Mouse (Mus musculus): ENCODE data around the gene Foxp2. TPM values are rescaled to one million over a fixed set of nuclear protein-coding genes. Genes with fewer than 3 reads are reported as not detected.

The Foxp2 gene
- polyA plus RNA-seq, 1 experiment, result 8.3 TPM

DNA sequence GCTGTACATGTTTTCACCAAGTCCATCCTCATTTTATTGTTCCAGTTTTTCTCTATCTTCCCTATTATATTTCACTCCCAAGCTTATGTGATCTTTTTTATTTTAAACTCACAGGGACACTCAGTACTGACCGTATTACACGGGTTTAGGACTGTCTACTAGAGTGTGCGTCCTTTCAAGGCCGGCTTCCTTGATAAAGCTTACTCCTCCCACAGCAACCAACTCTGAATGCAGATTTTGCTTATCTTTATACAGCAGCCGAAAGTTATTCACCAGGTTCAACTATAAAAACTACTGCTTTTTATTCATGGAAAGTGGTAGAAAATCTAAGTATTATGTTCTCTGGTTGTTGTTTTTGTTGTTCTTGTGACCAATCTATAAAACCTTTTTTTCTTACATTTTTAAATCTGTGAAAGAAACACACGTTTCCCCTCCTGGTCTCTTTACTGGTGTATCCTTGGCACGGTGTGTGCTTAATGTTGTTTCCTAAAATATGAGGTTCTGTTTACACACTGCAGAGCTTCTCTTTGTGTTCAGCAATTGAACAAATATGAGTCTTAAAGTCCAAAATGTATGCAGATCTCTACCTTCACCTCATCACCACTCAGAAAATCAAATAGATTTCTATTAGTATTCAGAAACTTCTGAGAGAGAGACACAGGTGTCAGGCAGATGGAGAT is 128.4 kb downstream of the Foxp2 start:
- no peak for TF ChIP-seq CTCF (IDR thresholded peaks at IDR 0.05; ENCODE audit: extremely low read depth, insufficient read depth, low read length)
- TF ChIP-seq POLR2A (IDR thresholded peaks at IDR 0.05; ENCODE audit: extremely low read depth, insufficient read depth, low read length), result no peak
- no peaks in the 10 kb centered on the region for H3K4me1 ChIP-seq (ENCODE audit: control insufficient read depth, insufficient read depth, low read length)
- H3K4me3 ChIP-seq (ENCODE audit: insufficient read depth, low read length), result no peak overlapping the region
- H3K27ac ChIP-seq (ENCODE audit: insufficient read depth, low read length), result no peak overlapping the region

DNA sequence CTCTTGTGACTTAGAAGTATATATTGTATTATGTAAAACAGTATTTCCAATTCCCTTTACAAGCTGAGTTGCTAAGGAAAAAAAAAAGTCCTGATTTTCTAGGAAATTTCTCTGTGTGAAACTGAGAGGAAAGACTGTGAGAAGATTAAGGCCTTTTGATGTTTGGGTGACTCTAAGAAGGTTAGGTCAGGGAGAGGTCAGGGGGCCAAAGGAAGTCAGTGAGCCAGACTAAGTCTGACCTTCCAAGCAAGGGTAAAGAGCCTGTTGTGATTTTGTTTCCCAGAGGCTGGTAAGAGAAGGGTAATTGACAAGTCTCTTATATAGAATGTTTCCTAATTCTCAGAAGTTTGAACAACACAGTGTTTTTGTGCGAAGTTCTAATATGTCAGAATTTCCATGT is 162.1 kb downstream of the Foxp2 start:
- no peak for TF ChIP-seq CTCF (IDR thresholded peaks at IDR 0.05; ENCODE audit: extremely low read depth, insufficient read depth, low read length)
- no peak for TF ChIP-seq POLR2A (IDR thresholded peaks at IDR 0.05; ENCODE audit: extremely low read depth, insufficient read depth, low read length)

DNA sequence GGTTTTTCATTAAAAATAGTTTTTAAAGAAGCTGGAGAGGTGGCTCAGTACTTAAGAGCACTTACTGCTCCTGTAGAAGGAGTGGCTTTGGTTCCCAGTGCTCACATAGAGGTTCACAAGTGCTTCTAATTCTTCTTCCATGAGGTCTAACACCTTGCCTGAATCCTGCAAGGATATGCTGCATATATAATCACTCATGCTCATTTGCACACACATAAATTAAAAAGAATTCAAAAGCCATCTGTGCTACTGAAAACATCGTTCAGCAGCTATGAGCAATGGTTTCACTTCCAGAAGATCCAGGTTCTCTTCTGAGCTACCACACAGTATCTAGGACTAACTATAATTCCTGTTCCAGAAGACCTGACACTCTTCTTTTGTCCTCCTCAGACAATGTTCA is 200.4 kb downstream of the Foxp2 start:
- TF ChIP-seq POLR2A (IDR thresholded peaks at IDR 0.05; ENCODE audit: extremely low read depth, insufficient read depth, low read length) (no peak), CTCF (IDR thresholded peaks at IDR 0.05; ENCODE audit: extremely low read depth, insufficient read depth, low read length) (no peak)
- no peaks in the 10 kb centered on the region for H3K4me1 ChIP-seq (ENCODE audit: control insufficient read depth, insufficient read depth, low read length)
- no peak overlapping the region for H3K4me3 ChIP-seq (ENCODE audit: insufficient read depth, low read length)
- no peak overlapping the region for H3K27ac ChIP-seq (ENCODE audit: insufficient read depth, low read length)

More for the DNA sequence above, 162.1 kb downstream of the Foxp2 start:
- Histone ChIP-seq H3K27ac (ENCODE audit: insufficient read depth, low read length) (no peak overlapping the region), H3K4me3 (ENCODE audit: insufficient read depth, low read length) (no peak overlapping the region), H3K4me1 (ENCODE audit: control insufficient read depth, insufficient read depth, low read length) (no peaks in the 10 kb centered on the region)

DNA sequence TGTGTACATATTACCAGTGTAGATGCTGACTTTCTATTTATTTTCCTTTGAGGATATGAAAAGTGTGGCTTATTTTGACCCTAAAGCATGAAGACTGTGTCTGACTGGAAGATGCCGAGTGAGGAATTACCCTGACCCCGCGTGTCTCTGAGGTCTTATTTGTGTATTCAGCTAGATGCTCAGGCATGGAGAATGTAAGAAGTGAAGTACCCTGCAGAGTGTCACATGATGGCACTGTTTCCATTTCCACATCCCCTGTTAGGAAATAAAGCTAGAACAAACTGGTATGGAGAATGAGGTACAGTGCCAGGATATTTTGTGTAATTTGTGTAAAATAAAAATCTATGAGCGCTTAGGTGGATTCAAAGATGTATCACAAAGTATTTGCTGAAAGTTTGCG is 219.8 kb downstream of the Foxp2 start:
- TF ChIP-seq CTCF (IDR thresholded peaks at IDR 0.05; ENCODE audit: extremely low read depth, insufficient read depth, low read length), result no peak
- no peak for TF ChIP-seq POLR2A (IDR thresholded peaks at IDR 0.05; ENCODE audit: extremely low read depth, insufficient read depth, low read length)
- Histone ChIP-seq H3K4me1 (ENCODE audit: control insufficient read depth, insufficient read depth, low read length) (no peaks in the 10 kb centered on the region), H3K4me3 (ENCODE audit: insufficient read depth, low read length) (no peak overlapping the region)

DNA sequence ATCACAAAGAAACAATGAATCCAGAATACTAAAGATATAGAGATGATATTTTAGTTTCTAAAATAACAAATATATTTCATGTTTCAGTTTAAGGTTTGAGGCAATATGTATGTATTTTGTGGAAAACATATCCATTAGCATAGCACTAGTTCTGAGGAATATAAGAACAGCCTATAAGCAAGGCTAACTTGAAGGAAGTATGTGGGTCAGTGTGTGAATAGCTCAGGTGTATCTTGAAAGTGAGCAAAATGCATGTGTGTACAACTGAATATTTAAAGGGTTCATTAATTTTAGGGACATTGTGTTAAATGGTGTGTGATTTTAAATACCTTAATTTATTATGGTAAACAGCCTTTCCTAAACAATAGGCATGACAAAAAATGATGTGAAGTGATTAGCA is 220.2 kb downstream of the Foxp2 start:
- Histone ChIP-seq H3K4me3 (ENCODE audit: insufficient read depth, low read length) (no peak overlapping the region), H3K4me1 (ENCODE audit: control insufficient read depth, insufficient read depth, low read length) (no peaks in the 10 kb centered on the region), H3K27ac (ENCODE audit: insufficient read depth, low read length) (no peak overlapping the region)
- TF ChIP-seq POLR2A (IDR thresholded peaks at IDR 0.05; ENCODE audit: extremely low read depth, insufficient read depth, low read length), result no peak
- TF ChIP-seq CTCF (IDR thresholded peaks at IDR 0.05; ENCODE audit: extremely low read depth, insufficient read depth, low read length), result no peak

More for the DNA sequence above, 219.8 kb downstream of the Foxp2 start:
- H3K27ac ChIP-seq (ENCODE audit: insufficient read depth, low read length), result no peak overlapping the region

DNA sequence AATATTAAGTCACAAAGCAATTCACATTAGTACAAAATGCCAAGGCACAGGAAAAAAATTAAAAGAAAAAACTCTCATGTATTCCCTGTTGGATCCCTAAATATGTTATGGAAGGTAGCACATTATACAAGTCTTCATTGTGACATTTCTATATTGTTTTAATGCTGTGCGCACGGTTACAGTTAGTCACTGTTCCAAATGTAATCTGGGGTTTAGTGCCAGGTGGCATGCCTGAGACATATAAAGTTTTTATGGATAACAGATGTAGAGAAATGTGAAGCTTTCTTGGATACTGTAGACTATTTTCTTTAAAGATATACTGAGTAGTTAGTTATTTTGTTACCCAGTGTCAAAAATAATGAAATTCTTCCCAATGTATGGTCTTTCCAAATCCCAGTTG is 229.0 kb downstream of the Foxp2 start:
- Histone ChIP-seq H3K27ac (ENCODE audit: insufficient read depth, low read length) (no peak overlapping the region), H3K4me3 (ENCODE audit: insufficient read depth, low read length) (no peak overlapping the region), H3K4me1 (ENCODE audit: control insufficient read depth, insufficient read depth, low read length) (no peaks in the 10 kb centered on the region)
- TF ChIP-seq CTCF (IDR thresholded peaks at IDR 0.05; ENCODE audit: extremely low read depth, insufficient read depth, low read length) (no peak), POLR2A (IDR thresholded peaks at IDR 0.05; ENCODE audit: extremely low read depth, insufficient read depth, low read length) (no peak)

DNA sequence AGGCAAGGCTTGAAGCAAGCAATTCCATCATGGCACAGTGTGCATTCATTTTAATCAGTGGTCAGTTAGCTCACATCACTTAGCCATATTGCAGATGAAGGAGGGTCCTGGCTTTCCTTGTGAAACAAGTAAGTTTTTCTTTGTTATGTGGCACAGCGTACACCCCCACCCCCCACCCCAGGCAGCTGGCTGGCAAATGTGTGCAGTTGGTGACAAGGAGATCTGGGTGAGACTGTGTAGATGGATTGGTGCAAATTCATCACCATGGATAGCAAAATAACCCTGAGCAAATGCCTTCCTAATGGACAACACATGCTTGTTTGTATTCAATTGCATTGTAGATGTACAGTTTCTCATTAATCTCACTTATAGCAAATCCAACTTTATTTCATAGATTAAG is 240.9 kb downstream of the Foxp2 start:
- no peaks in the 10 kb centered on the region for H3K4me1 ChIP-seq (ENCODE audit: control insufficient read depth, insufficient read depth, low read length)

DNA sequence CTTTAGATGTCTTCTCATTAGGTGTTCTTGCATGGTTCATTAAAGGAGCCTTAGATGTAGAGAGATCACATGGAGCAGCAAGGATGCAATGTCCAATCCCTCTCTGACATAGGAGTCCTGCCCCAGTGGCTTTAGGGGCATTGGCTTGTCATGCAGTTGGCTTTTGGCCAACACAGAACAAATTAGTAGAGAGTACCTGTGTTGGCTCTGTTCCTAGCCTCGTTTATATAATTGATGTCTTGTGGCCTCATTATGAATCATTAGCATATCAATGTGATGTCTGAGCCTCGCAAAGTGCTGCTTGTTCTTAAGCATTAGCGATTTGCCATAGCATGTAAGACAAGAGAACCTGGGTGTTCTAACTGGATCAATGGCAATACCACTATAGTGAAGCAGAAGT is 250.5 kb downstream of the Foxp2 start:
- Histone ChIP-seq H3K27ac (ENCODE audit: insufficient read depth, low read length) (no peak overlapping the region), H3K4me3 (ENCODE audit: insufficient read depth, low read length) (no peak overlapping the region), H3K4me1 (ENCODE audit: control insufficient read depth, insufficient read depth, low read length) (no peaks in the 10 kb centered on the region)
- TF ChIP-seq POLR2A (IDR thresholded peaks at IDR 0.05; ENCODE audit: extremely low read depth, insufficient read depth, low read length) (no peak), CTCF (IDR thresholded peaks at IDR 0.05; ENCODE audit: extremely low read depth, insufficient read depth, low read length) (no peak)

More for the DNA sequence above, 240.9 kb downstream of the Foxp2 start:
- Histone ChIP-seq H3K27ac (ENCODE audit: insufficient read depth, low read length) (no peak overlapping the region), H3K4me3 (ENCODE audit: insufficient read depth, low read length) (no peak overlapping the region)
- TF ChIP-seq CTCF (IDR thresholded peaks at IDR 0.05; ENCODE audit: extremely low read depth, insufficient read depth, low read length) (no peak), POLR2A (IDR thresholded peaks at IDR 0.05; ENCODE audit: extremely low read depth, insufficient read depth, low read length) (no peak)

DNA sequence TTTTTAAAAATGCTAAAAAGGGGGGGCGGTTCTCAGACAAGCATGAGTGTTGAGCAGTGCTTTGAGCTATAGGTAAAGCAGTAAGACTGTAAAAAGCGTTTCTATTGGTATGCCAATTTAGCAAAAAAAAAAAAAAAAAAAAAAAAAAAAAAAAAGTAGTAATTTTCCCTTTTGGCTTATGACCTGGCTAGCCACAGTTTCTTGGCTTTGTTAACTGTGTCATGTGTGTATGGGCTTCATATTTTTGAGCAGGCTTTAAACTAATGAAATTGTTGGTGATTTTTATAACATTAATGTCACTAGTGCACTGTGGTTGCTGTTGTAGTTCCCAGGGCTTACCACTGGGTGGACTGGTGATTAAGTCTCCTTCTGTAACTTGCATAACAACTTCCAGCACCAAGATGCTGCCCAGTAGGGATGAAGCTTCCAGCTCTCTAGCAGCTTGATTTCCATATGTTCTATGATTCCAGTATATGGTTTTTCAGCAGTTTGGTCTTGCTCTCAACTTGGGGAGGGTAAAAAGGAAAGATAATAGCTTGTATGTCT is 262.4 kb downstream of the Foxp2 start:
- TF ChIP-seq POLR2A (IDR thresholded peaks at IDR 0.05; ENCODE audit: extremely low read depth, insufficient read depth, low read length), result no peak
- peak; percentile 11; the same call in 1 of the 2 replicates for TF ChIP-seq CTCF (IDR thresholded peaks at IDR 0.05; ENCODE audit: extremely low read depth, insufficient read depth, low read length)
- no peak overlapping the region for H3K27ac ChIP-seq (ENCODE audit: insufficient read depth, low read length)
- H3K4me3 ChIP-seq (ENCODE audit: insufficient read depth, low read length), result no peak overlapping the region
- H3K4me1 ChIP-seq (ENCODE audit: control insufficient read depth, insufficient read depth, low read length), result no peaks in the 10 kb centered on the region

DNA sequence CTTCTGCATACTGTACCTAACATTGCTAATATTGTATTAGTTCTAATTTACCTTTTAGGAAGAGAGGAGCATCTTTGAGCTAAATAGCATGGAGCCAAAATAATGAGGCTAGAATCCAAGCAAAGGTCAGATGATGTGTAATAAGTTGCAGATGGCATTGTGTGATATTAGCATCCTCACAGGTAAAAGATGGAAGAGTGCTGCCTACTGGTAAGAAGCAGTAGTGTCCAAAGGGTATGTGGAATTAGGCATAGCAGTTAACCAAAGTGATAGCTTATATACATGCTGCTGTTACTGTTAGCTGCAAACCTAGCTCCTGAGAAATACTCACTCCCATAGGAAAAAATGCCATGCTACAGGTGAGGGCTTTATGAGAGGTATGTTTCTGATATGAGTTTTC is 275.6 kb downstream of the Foxp2 start:
- Histone ChIP-seq H3K27ac (ENCODE audit: insufficient read depth, low read length) (no peak overlapping the region), H3K4me1 (ENCODE audit: control insufficient read depth, insufficient read depth, low read length) (no peaks in the 10 kb centered on the region), H3K4me3 (ENCODE audit: insufficient read depth, low read length) (no peak overlapping the region)
- TF ChIP-seq CTCF (IDR thresholded peaks at IDR 0.05; ENCODE audit: extremely low read depth, insufficient read depth, low read length) (no peak), POLR2A (IDR thresholded peaks at IDR 0.05; ENCODE audit: extremely low read depth, insufficient read depth, low read length) (no peak)

Measured in cortical plate, adult 2 months (tissue).